Mouse (Mus musculus): ENCODE measurements around the gene Gm20896. TPM values are rescaled to one million over a fixed set of nuclear protein-coding genes. Genes with fewer than 3 reads are reported as not detected.
"Not testable (repeated sequence)": the region's sequence is repeated elsewhere in the genome, so short reads cannot be mapped to it uniquely, and the experiment has no call there.

The Gm20896 gene
- polyA plus RNA-seq (2015; fragmentation: Nextera tagmentation; extraction: Ambion mirVana) = not detected in 2 replicates

- not testable (repeated sequence) for H3K27me3 ChIP-seq (replicated peaks; ENCODE audit: control insufficient read depth, insufficient read depth, low read length); H3K9me3 ChIP-seq (ENCODE audit: control insufficient read depth, low read length); ATAC-seq; H3K9ac ChIP-seq (replicated peaks; ENCODE audit: low read depth, low read length); H3K27ac ChIP-seq (ENCODE audit: low read length); H3K4me3 ChIP-seq (replicated peaks; ENCODE audit: low read length); H3K4me1 ChIP-seq (replicated peaks; ENCODE audit: control insufficient read depth, insufficient read depth, low read length); H3K36me3 ChIP-seq (ENCODE audit: control insufficient read depth, insufficient read depth); H3K4me2 ChIP-seq (ENCODE audit: low read length)
- WGBS = 50% methylated on average over 1 of the region's 6 CpGs
Observed at GRCm38 (mm10) chrY:35921426-35921825, at the start of gene Gm20896. Gm20896 (minus strand) TSS chrY:35921526.

All from forebrain, embryonic 16.5 days (tissue).